Mouse (Mus musculus): ENCODE results near the gene Gabrp. TPM values are rescaled to one million over a fixed set of nuclear protein-coding genes. Genes with fewer than 3 reads are reported as not detected.
A peak's percentile ranks its signal among the peaks of the same experiment; 100 is the strongest.

Gabrp gene
- polyA plus RNA-seq, 1 experiment: 1.6 TPM

- H3K36me3 ChIP-seq (ENCODE audit: control insufficient read depth, insufficient read depth, low read length): no peaks in the 10 kb centered on the region
- no peaks in the 10 kb centered on the region for H3K27me3 ChIP-seq (ENCODE audit: control insufficient read depth, insufficient read depth, low read length)
- WGBS: 81% methylated on average over 4 of the region's 4 CpGs
- no peaks in the 10 kb centered on the region for H3K4me1 ChIP-seq (replicated peaks; ENCODE audit: control insufficient read depth, insufficient read depth, low read length)
- TF ChIP-seq CTCF (IDR thresholded peaks at IDR 0.05; ENCODE audit: borderline replicate concordance, control insufficient read depth, extremely low read depth, insufficient read depth, low read length, poor library complexity): no peak
- TF ChIP-seq POLR2A (IDR thresholded peaks at IDR 0.05; ENCODE audit: control insufficient read depth, extremely low read depth, insufficient read depth, low read length, poor library complexity): no peak
- H3K27ac ChIP-seq (ENCODE audit: control insufficient read depth, insufficient read depth, low read length): no peak overlapping the region
- no peak for DNase-seq
- no peak overlapping the region for H3K4me3 ChIP-seq (ENCODE audit: control insufficient read depth, insufficient read depth, low read length)
Measured at GRCm38 (mm10) chr11:33592826-33593225, 14.1 kb upstream of the Gabrp start.

- DNase-seq: no peak
- no peaks in the 10 kb centered on the region for H3K27me3 ChIP-seq (ENCODE audit: control insufficient read depth, insufficient read depth, low read length)
- H3K4me3 ChIP-seq (ENCODE audit: control insufficient read depth, insufficient read depth, low read length): no peak overlapping the region
- H3K4me1 ChIP-seq (replicated peaks; ENCODE audit: control insufficient read depth, insufficient read depth, low read length): no peaks in the 10 kb centered on the region
- H3K27ac ChIP-seq (ENCODE audit: control insufficient read depth, insufficient read depth, low read length): no peak overlapping the region
- no peak for TF ChIP-seq POLR2A (IDR thresholded peaks at IDR 0.05; ENCODE audit: control insufficient read depth, extremely low read depth, insufficient read depth, low read length, poor library complexity)
- no peak for TF ChIP-seq CTCF (IDR thresholded peaks at IDR 0.05; ENCODE audit: borderline replicate concordance, control insufficient read depth, extremely low read depth, insufficient read depth, low read length, poor library complexity)
- WGBS: 89% methylated on average over 3 of the region's 3 CpGs
- no peaks in the 10 kb centered on the region for H3K36me3 ChIP-seq (ENCODE audit: control insufficient read depth, insufficient read depth, low read length)
Measured at GRCm38 (mm10) chr11:33590771-33591170, 12.0 kb upstream of the Gabrp start.

GRCm38 (mm10) chr11:33586614-33587013 is 7.9 kb upstream of the Gabrp start:
- Histone ChIP-seq H3K27ac (ENCODE audit: control insufficient read depth, insufficient read depth, low read length) (no peak overlapping the region), H3K4me1 (replicated peaks; ENCODE audit: control insufficient read depth, insufficient read depth, low read length) (no peaks in the 10 kb centered on the region), H3K4me3 (ENCODE audit: control insufficient read depth, insufficient read depth, low read length) (no peak overlapping the region), H3K27me3 (ENCODE audit: control insufficient read depth, insufficient read depth, low read length) (no peaks in the 10 kb centered on the region), H3K36me3 (ENCODE audit: control insufficient read depth, insufficient read depth, low read length) (no peaks in the 10 kb centered on the region)
- WGBS: 84% methylated on average over 6 of the region's 6 CpGs
- DNase-seq: no peak
- no peak for TF ChIP-seq POLR2A (IDR thresholded peaks at IDR 0.05; ENCODE audit: control insufficient read depth, extremely low read depth, insufficient read depth, low read length, poor library complexity)
- TF ChIP-seq CTCF (IDR thresholded peaks at IDR 0.05; ENCODE audit: borderline replicate concordance, control insufficient read depth, extremely low read depth, insufficient read depth, low read length, poor library complexity): no peak

- Histone ChIP-seq H3K4me1 (replicated peaks; ENCODE audit: control insufficient read depth, insufficient read depth, low read length) (no peaks in the 10 kb centered on the region), H3K36me3 (ENCODE audit: control insufficient read depth, insufficient read depth, low read length) (no peaks in the 10 kb centered on the region), H3K27ac (ENCODE audit: control insufficient read depth, insufficient read depth, low read length) (no peak overlapping the region), H3K4me3 (ENCODE audit: control insufficient read depth, insufficient read depth, low read length) (no peak overlapping the region), H3K27me3 (ENCODE audit: control insufficient read depth, insufficient read depth, low read length) (no peaks in the 10 kb centered on the region)
- TF ChIP-seq CTCF (IDR thresholded peaks at IDR 0.05; ENCODE audit: borderline replicate concordance, control insufficient read depth, extremely low read depth, insufficient read depth, low read length, poor library complexity) (no peak), POLR2A (IDR thresholded peaks at IDR 0.05; ENCODE audit: control insufficient read depth, extremely low read depth, insufficient read depth, low read length, poor library complexity) (no peak)
- 19% methylated on average over 3 of the region's 3 CpGs for WGBS
- no peak for DNase-seq
Measured at GRCm38 (mm10) chr11:33579621-33580020, 862 bp upstream of the Gabrp start.

GRCm38 (mm10) chr11:33574944-33575343 is 3.8 kb downstream of the Gabrp start:
- no peaks in the 10 kb centered on the region for H3K4me1 ChIP-seq (replicated peaks; ENCODE audit: control insufficient read depth, insufficient read depth, low read length)
- no peak overlapping the region for H3K27ac ChIP-seq (ENCODE audit: control insufficient read depth, insufficient read depth, low read length)
- no peak overlapping the region for H3K4me3 ChIP-seq (ENCODE audit: control insufficient read depth, insufficient read depth, low read length)
- no peaks in the 10 kb centered on the region for H3K36me3 ChIP-seq (ENCODE audit: control insufficient read depth, insufficient read depth, low read length)
- H3K27me3 ChIP-seq (ENCODE audit: control insufficient read depth, insufficient read depth, low read length): no peaks in the 10 kb centered on the region
- TF ChIP-seq CTCF (IDR thresholded peaks at IDR 0.05; ENCODE audit: borderline replicate concordance, control insufficient read depth, extremely low read depth, insufficient read depth, low read length, poor library complexity): no peak
- TF ChIP-seq POLR2A (IDR thresholded peaks at IDR 0.05; ENCODE audit: control insufficient read depth, extremely low read depth, insufficient read depth, low read length, poor library complexity): no peak
- DNase-seq: peak; percentile 4
- WGBS: 88% methylated on average over 3 of the region's 3 CpGs

- H3K36me3 ChIP-seq (ENCODE audit: control insufficient read depth, insufficient read depth, low read length): no peaks in the 10 kb centered on the region
- H3K4me3 ChIP-seq (ENCODE audit: control insufficient read depth, insufficient read depth, low read length): no peak overlapping the region
- no peaks in the 10 kb centered on the region for H3K4me1 ChIP-seq (replicated peaks; ENCODE audit: control insufficient read depth, insufficient read depth, low read length)
- DNase-seq: no peak
- no peaks in the 10 kb centered on the region for H3K27me3 ChIP-seq (ENCODE audit: control insufficient read depth, insufficient read depth, low read length)
- no peak overlapping the region for H3K27ac ChIP-seq (ENCODE audit: control insufficient read depth, insufficient read depth, low read length)
- no peak for TF ChIP-seq POLR2A (IDR thresholded peaks at IDR 0.05; ENCODE audit: control insufficient read depth, extremely low read depth, insufficient read depth, low read length, poor library complexity)
- no peak for TF ChIP-seq CTCF (IDR thresholded peaks at IDR 0.05; ENCODE audit: borderline replicate concordance, control insufficient read depth, extremely low read depth, insufficient read depth, low read length, poor library complexity)
Measured at GRCm38 (mm10) chr11:33570413-33570812, 8.3 kb downstream of the Gabrp start.

GRCm38 (mm10) chr11:33563921-33564320 is 14.8 kb downstream of the Gabrp start:
- Histone ChIP-seq H3K27ac (ENCODE audit: control insufficient read depth, insufficient read depth, low read length) (no peak overlapping the region), H3K36me3 (ENCODE audit: control insufficient read depth, insufficient read depth, low read length) (no peaks in the 10 kb centered on the region), H3K27me3 (ENCODE audit: control insufficient read depth, insufficient read depth, low read length) (no peaks in the 10 kb centered on the region), H3K4me1 (replicated peaks; ENCODE audit: control insufficient read depth, insufficient read depth, low read length) (no peaks in the 10 kb centered on the region), H3K4me3 (ENCODE audit: control insufficient read depth, insufficient read depth, low read length) (no peak overlapping the region)
- DNase-seq: no peak
- no peak for TF ChIP-seq CTCF (IDR thresholded peaks at IDR 0.05; ENCODE audit: borderline replicate concordance, control insufficient read depth, extremely low read depth, insufficient read depth, low read length, poor library complexity)
- 87% methylated on average over 2 of the region's 2 CpGs for WGBS
